Mouse (Mus musculus): ENCODE data around the gene Gm14226. TPM values are rescaled to one million over a fixed set of nuclear protein-coding genes. Genes with fewer than 3 reads are reported as not detected.
"Not testable (repeated sequence)": the region's sequence is repeated elsewhere in the genome, so short reads cannot be mapped to it uniquely, and the experiment has no call there.

Gene Gm14226
- 1.7 and 1.9 TPM in 2 replicates for polyA plus RNA-seq (2015; fragmentation: Nextera tagmentation; extraction: Ambion mirVana)

DNA sequence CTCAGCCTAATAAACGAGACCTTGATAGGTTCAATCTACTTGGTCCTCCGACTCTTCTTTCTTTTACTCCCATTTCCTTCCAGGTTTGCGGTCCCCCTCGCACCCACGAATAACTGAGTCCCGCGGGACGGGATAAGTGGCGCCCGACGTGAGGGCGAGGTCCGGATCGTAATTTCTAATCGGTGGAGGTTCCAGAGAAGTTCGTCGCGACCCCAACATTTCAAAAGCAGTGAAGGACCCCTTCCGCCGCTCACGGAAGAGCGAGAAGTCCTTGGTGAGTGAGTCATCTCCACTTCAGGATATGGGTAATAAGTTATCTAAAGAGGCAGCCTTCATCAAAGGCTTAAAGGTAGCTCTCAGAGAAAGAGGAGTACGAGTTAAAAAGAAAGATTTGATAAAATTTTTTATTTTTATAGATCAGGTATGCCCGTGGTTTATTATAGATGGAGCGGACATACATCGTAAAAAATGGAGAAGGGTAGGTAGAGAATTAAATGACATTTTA, at the start of gene Gm14226:
TSS of gene Gm14226 (plus strand) at position 16 of the 505 bp plus-strand sequence.
- peak within 1 kb of the TSS; percentile 45 for H3K27ac ChIP-seq (ENCODE audit: low read length)
- WGBS: 2% methylated on average over 22 of the region's 26 CpGs

DNA sequence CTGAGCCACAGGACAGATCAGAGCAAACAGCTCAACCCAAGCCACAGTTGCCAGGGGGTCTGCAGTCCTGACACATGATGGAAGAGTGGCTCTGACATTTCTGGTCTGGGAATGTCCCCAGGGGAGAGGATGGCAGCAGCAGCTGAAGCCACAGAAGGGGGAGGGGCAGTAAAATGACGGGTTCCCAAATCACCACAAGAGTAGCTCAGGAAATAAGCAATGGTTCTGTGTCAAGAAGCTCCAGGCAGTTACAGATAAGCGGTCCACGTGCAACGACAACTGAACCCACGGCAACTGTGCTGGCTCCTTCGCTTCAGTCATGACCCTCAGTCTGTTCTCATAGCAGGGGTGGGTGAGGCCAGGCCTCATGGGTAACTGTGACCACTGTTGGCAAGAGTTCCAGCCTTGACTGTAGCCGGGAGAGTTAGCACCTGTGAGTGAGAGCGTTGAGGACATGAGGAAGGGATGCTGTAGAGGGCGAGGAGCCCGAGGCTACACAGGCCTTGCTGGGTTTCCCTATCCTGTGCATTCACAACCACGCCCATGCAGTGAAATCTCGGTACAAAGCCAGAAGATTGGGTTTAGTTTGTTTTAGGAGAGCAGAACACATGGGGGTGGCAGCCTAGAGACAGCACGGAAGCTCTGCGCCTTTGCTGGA, 48.2 kb upstream of the Gm14226 start:
- 75% methylated on average over 14 of the region's 14 CpGs for WGBS
- not testable (repeated sequence) for H3K4me1 ChIP-seq (ENCODE audit: control insufficient read depth, insufficient read depth, low read length); H3K27ac ChIP-seq (ENCODE audit: low read length)

More for the DNA sequence above, at the start of gene Gm14226:
- H3K36me3 ChIP-seq (ENCODE audit: control insufficient read depth, insufficient read depth, low read length); H3K27me3 ChIP-seq (replicated peaks; ENCODE audit: control insufficient read depth, insufficient read depth, low read length); ATAC-seq; H3K4me1 ChIP-seq (ENCODE audit: control insufficient read depth, insufficient read depth, low read length); H3K9me3 ChIP-seq (ENCODE audit: control insufficient read depth, low read length): not testable (repeated sequence)
- H3K4me2 ChIP-seq (ENCODE audit: low read depth, low read length): peak within 1 kb of the TSS; percentile 92
- peak within 1 kb of the TSS; percentile 69 for H3K9ac ChIP-seq (ENCODE audit: low read depth, low read length)
- peak within 1 kb of the TSS; percentile 49 for H3K4me3 ChIP-seq (ENCODE audit: low read length)

DNA sequence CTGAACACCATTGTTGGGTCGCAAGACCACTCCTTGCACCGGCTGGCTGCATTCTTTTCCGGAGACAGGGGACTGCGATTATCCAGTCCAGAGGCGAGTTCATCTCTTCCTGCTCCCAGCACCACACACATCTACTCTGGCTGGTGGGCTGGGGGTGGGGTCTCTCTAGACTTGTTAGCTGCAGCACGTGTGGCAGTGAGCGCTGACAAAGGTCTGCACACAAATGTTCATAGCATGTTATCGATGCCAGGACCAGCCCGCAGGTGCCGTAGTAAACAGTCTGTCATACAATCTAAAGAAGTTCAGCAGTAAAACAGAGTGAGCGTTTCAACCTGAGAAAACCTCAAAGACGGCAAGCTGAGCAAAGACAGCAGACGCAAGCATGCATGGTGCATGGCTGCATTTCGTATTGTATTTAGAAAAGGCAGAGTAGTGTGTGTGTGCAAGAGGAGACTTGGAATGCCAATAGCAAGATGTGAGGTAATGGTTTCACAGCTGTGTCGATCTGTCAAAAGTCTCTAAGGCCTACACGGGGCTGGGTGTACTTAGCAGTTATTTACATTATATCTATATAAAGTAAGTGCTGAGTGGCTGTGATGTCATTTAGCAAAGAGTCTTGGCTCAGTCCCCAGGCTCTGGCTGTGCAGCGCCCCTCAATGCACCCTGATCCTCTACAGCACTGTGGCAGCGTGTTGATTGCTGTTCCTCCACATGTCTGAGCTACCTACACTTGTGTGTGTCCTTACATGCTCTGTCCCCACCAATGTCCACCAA, 46.0 kb upstream of the Gm14226 start:
- peak overlapping the region; percentile 16; the same call in 1 of the 2 replicates for H3K4me2 ChIP-seq (ENCODE audit: low read depth, low read length)
- ATAC-seq: peak; percentile 91
- H3K27ac ChIP-seq (ENCODE audit: low read length): no peak overlapping the region
- H3K4me1 ChIP-seq (ENCODE audit: control insufficient read depth, insufficient read depth, low read length): peaks cover 8% of the 10 kb centered on the region
- H3K9ac ChIP-seq (ENCODE audit: low read depth, low read length): no peak overlapping the region; the same call in 1 of the 2 replicates
- no peaks in the 10 kb centered on the region for H3K9me3 ChIP-seq (ENCODE audit: control insufficient read depth, low read length)
- 35% methylated on average over 18 of the region's 18 CpGs for WGBS
- H3K36me3 ChIP-seq (ENCODE audit: control insufficient read depth, insufficient read depth, low read length): no peaks in the 10 kb centered on the region
- H3K27me3 ChIP-seq (replicated peaks; ENCODE audit: control insufficient read depth, insufficient read depth, low read length): no peaks in the 10 kb centered on the region
- H3K4me3 ChIP-seq (ENCODE audit: low read length): no peak overlapping the region

More for the DNA sequence above, 48.2 kb upstream of the Gm14226 start:
- not testable (repeated sequence) for H3K9me3 ChIP-seq (ENCODE audit: control insufficient read depth, low read length); ATAC-seq; H3K36me3 ChIP-seq (ENCODE audit: control insufficient read depth, insufficient read depth, low read length); H3K4me2 ChIP-seq (ENCODE audit: low read depth, low read length); H3K9ac ChIP-seq (ENCODE audit: low read depth, low read length); H3K27me3 ChIP-seq (replicated peaks; ENCODE audit: control insufficient read depth, insufficient read depth, low read length); H3K4me3 ChIP-seq (ENCODE audit: low read length)

DNA sequence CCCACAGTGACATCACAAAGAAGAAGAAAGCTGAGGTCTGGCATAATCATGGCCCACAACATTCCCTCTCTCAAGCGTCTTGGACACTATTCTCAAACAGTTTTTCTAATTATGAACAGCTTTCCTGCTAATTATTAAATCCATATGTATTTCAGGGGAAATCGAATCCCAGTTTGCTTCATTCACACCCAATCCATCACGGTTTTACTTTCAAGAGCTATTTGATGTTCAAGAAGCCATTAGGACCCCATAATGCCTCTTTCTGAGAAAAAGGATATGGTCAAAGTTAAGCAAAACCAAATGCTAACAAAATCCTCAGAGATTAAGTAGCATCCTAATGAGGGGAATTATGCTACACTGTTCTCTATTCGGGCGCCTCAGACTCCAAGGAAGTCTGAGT, 45.1 kb upstream of the Gm14226 start:
- Histone ChIP-seq H3K9ac (ENCODE audit: low read depth, low read length) (no peak overlapping the region), H3K36me3 (ENCODE audit: control insufficient read depth, insufficient read depth, low read length) (no peaks in the 10 kb centered on the region), H3K4me1 (ENCODE audit: control insufficient read depth, insufficient read depth, low read length) (peaks cover 8% of the 10 kb centered on the region), H3K9me3 (ENCODE audit: control insufficient read depth, low read length) (no peaks in the 10 kb centered on the region), H3K4me3 (ENCODE audit: low read length) (no peak overlapping the region), H3K27me3 (replicated peaks; ENCODE audit: control insufficient read depth, insufficient read depth, low read length) (no peaks in the 10 kb centered on the region), H3K27ac (ENCODE audit: low read length) (no peak overlapping the region), H3K4me2 (ENCODE audit: low read depth, low read length) (no peak overlapping the region)
- 77% methylated on average over 5 of the region's 5 CpGs for WGBS
- ATAC-seq: no peak

DNA sequence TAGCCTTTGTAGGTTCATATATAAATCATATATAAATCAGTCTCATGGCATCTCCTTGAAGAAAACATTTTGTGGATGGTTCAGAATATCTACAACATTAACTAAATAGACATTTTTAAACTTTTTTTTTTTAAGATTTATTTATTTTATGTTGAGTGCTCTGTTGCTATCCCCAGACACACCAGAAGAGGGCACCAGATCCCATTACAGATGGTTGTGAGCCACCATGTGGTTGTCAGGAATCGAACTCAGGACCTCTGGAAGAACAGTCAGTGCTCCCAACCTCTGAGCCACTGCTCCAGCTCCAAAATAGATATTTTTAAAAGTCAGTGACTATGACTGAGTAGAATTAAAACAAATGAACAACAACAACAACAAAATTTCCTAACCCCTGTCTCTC, 31.5 kb upstream of the Gm14226 start:
- no peak for ATAC-seq

GRCm38 (mm10) chr2:154991411-154991810, 26.7 kb upstream of the Gm14226 start:
- no peak for ATAC-seq

More for the DNA sequence above, 31.5 kb upstream of the Gm14226 start:
- H3K9me3 ChIP-seq (ENCODE audit: control insufficient read depth, low read length): no peaks in the 10 kb centered on the region
- H3K27ac ChIP-seq (ENCODE audit: low read length): no peak overlapping the region
- no peak overlapping the region for H3K4me2 ChIP-seq (ENCODE audit: low read depth, low read length)
- no peak overlapping the region for H3K9ac ChIP-seq (ENCODE audit: low read depth, low read length)
- 85% methylated on average over 1 of the region's 1 CpGs for WGBS
- no peaks in the 10 kb centered on the region for H3K4me1 ChIP-seq (ENCODE audit: control insufficient read depth, insufficient read depth, low read length)
- H3K4me3 ChIP-seq (ENCODE audit: low read length): no peak overlapping the region
- H3K27me3 ChIP-seq (replicated peaks; ENCODE audit: control insufficient read depth, insufficient read depth, low read length): no peaks in the 10 kb centered on the region
- no peaks in the 10 kb centered on the region for H3K36me3 ChIP-seq (ENCODE audit: control insufficient read depth, insufficient read depth, low read length)

GRCm38 (mm10) chr2:154992083-154992482, 26.0 kb upstream of the Gm14226 start:
- Histone ChIP-seq H3K4me1 (ENCODE audit: control insufficient read depth, insufficient read depth, low read length) (no peaks in the 10 kb centered on the region), H3K4me3 (ENCODE audit: low read length) (no peak overlapping the region), H3K9ac (ENCODE audit: low read depth, low read length) (no peak overlapping the region), H3K27me3 (replicated peaks; ENCODE audit: control insufficient read depth, insufficient read depth, low read length) (no peaks in the 10 kb centered on the region), H3K4me2 (ENCODE audit: low read depth, low read length) (no peak overlapping the region), H3K36me3 (ENCODE audit: control insufficient read depth, insufficient read depth, low read length) (no peaks in the 10 kb centered on the region), H3K27ac (ENCODE audit: low read length) (no peak overlapping the region), H3K9me3 (ENCODE audit: control insufficient read depth, low read length) (no peaks in the 10 kb centered on the region)
- 75% methylated on average over 5 of the region's 5 CpGs for WGBS
- no peak for ATAC-seq

More at GRCm38 (mm10) chr2:154991411-154991810, 26.7 kb upstream of the Gm14226 start:
- Histone ChIP-seq H3K9me3 (ENCODE audit: control insufficient read depth, low read length) (no peaks in the 10 kb centered on the region), H3K9ac (ENCODE audit: low read depth, low read length) (no peak overlapping the region), H3K27ac (ENCODE audit: low read length) (no peak overlapping the region), H3K4me3 (ENCODE audit: low read length) (no peak overlapping the region), H3K4me2 (ENCODE audit: low read depth, low read length) (no peak overlapping the region), H3K27me3 (replicated peaks; ENCODE audit: control insufficient read depth, insufficient read depth, low read length) (no peaks in the 10 kb centered on the region), H3K4me1 (ENCODE audit: control insufficient read depth, insufficient read depth, low read length) (no peaks in the 10 kb centered on the region), H3K36me3 (ENCODE audit: control insufficient read depth, insufficient read depth, low read length) (no peaks in the 10 kb centered on the region)
- 70% methylated on average over 8 of the region's 8 CpGs for WGBS

GRCm38 (mm10) chr2:155005491-155005890, 12.6 kb upstream of the Gm14226 start:
- Histone ChIP-seq H3K27ac (ENCODE audit: low read length) (no peak overlapping the region), H3K9me3 (ENCODE audit: control insufficient read depth, low read length) (no peaks in the 10 kb centered on the region), H3K27me3 (replicated peaks; ENCODE audit: control insufficient read depth, insufficient read depth, low read length) (no peaks in the 10 kb centered on the region), H3K4me3 (ENCODE audit: low read length) (no peak overlapping the region), H3K36me3 (ENCODE audit: control insufficient read depth, insufficient read depth, low read length) (no peaks in the 10 kb centered on the region), H3K4me2 (ENCODE audit: low read depth, low read length) (no peak overlapping the region), H3K9ac (ENCODE audit: low read depth, low read length) (no peak overlapping the region), H3K4me1 (ENCODE audit: control insufficient read depth, insufficient read depth, low read length) (no peaks in the 10 kb centered on the region)
- ATAC-seq: no peak
- WGBS: 91% methylated on average over 11 of the region's 11 CpGs

GRCm38 (mm10) chr2:155011086-155011656, 6.9 kb upstream of the Gm14226 start:
- no peaks in the 10 kb centered on the region for H3K9me3 ChIP-seq (ENCODE audit: control insufficient read depth, low read length)
- no peak for ATAC-seq
- H3K36me3 ChIP-seq (ENCODE audit: control insufficient read depth, insufficient read depth, low read length): no peaks in the 10 kb centered on the region
- H3K27ac ChIP-seq (ENCODE audit: low read length): no peak overlapping the region
- no peak overlapping the region for H3K9ac ChIP-seq (ENCODE audit: low read depth, low read length)
- WGBS: 42% methylated on average over 3 of the region's 3 CpGs
- no peaks in the 10 kb centered on the region for H3K27me3 ChIP-seq (replicated peaks; ENCODE audit: control insufficient read depth, insufficient read depth, low read length)
- H3K4me3 ChIP-seq (ENCODE audit: low read length): no peak overlapping the region
- H3K4me2 ChIP-seq (ENCODE audit: low read depth, low read length): no peak overlapping the region
- no peaks in the 10 kb centered on the region for H3K4me1 ChIP-seq (ENCODE audit: control insufficient read depth, insufficient read depth, low read length)

All from intestine, embryonic 16.5 days (tissue).